Mouse (Mus musculus) lung, embryonic 14.5 days (tissue): ENCODE measurements at regions not wholly inside any gene's neighbourhood (a gene's known extent, or its start where the extent isn't known, plus 50 kb on each side); places are given as distances from the start of the nearest gene placed in this dataset.
A peak's percentile ranks its signal among the peaks of the same experiment; 100 is the strongest.

Experiments
- ATAC-seq: fragments of 200-750 bp; cut with Nextera tagmentation; 2 replicates; pipeline ENCODE4 v1.8.0; 2017; ENCODE audit warnings: mild to moderate bottlenecking, moderate TSS enrichment, moderate library complexity; ENCODE audit not compliant: insufficient read depth
- DNase-seq: peaks from one replicate; pipeline ENCODE4 v3.0.0-alpha.2; 2015
- H3K27ac ChIP-seq: fragments of 300-500 bp; sonication (generic); 2 replicates; pipeline ENCODE4 v1.5.1; 2014; ENCODE audit warnings: low read depth, mild to moderate bottlenecking, moderate library complexity
- H3K27me3 ChIP-seq: fragments of 300-500 bp; sonication (generic); 2 replicates; pipeline ENCODE4 v1.6.1; 2014; ENCODE audit warnings: low read length, control low read depth; ENCODE audit not compliant: insufficient read depth
- H3K36me3 ChIP-seq: fragments of 300-500 bp; sonication (generic); 2 replicates; pipeline ENCODE4 v1.6.1; 2014; ENCODE audit warnings: control low read depth; ENCODE audit not compliant: insufficient read depth
- H3K4me1 ChIP-seq: fragments of 300-500 bp; sonication (generic); 2 replicates; pipeline ENCODE4 v1.6.1; 2014; ENCODE audit warnings: antibody characterized with exemption, control low read depth; ENCODE audit not compliant: insufficient read depth
- H3K4me2 ChIP-seq: fragments of 300-500 bp; sonication (generic); 2 replicates; pipeline ENCODE4 v1.6.1; 2014; ENCODE audit warnings: mild to moderate bottlenecking
- H3K4me3 ChIP-seq: fragments of 300-500 bp; sonication (generic); 2 replicates; pipeline ENCODE4 v1.5.1; 2014; ENCODE audit warnings: low read depth, low read length
- H3K9ac ChIP-seq: fragments of 300-500 bp; sonication (generic); 2 replicates; pipeline ENCODE4 v1.6.1; 2014
- H3K9me3 ChIP-seq: fragments of 300-500 bp; sonication (generic); 2 replicates; pipeline ENCODE4 v1.6.1; 2016; ENCODE audit warnings: low read depth, low read length, control low read depth
- CTCF ChIP-seq: IDR thresholded peaks from 2 replicates; pipeline ENCODE4 v1.5.1; 2016; ENCODE audit warnings: antibody characterized with exemption, low read depth
- WGBS: fragments of 180-500 bp; shearing (Covaris S2); extraction: QIAGEN DNeasy Blood & Tissue Kit; methylation state at CpG from one replicate; pipeline ENCODE4 v1.1.7; 2014; 5-methylcytosine and 5-hydroxymethylcytosine counted together

- no peak for TF ChIP-seq CTCF
These were observed 156.1 kb downstream of the Mis18a start for GRCm38 (mm10) chr16:90571107-90571506.

GRCm38 (mm10) chr16:90569826-90570225, 157.4 kb downstream of the Mis18a start:
- Histone ChIP-seq H3K4me2 (no peak overlapping the region), H3K4me3 (no peak overlapping the region), H3K27me3 (no peaks in the 10 kb centered on the region), H3K9ac (no peak overlapping the region), H3K9me3 (no peaks in the 10 kb centered on the region), H3K4me1 (no peaks in the 10 kb centered on the region), H3K27ac (no peak overlapping the region), H3K36me3 (no peaks in the 10 kb centered on the region)
- DNase-seq (no peak), ATAC-seq (no peak)
- TF ChIP-seq CTCF: no peak
- WGBS: 89% methylated on average over 1 of the region's 1 CpGs

More at GRCm38 (mm10) chr16:90571107-90571506, 156.1 kb downstream of the Mis18a start:
- Histone ChIP-seq H3K27me3 (no peaks in the 10 kb centered on the region), H3K4me3 (no peak overlapping the region), H3K36me3 (no peaks in the 10 kb centered on the region), H3K9ac (no peak overlapping the region), H3K27ac (no peak overlapping the region), H3K9me3 (no peaks in the 10 kb centered on the region), H3K4me2 (no peak overlapping the region), H3K4me1 (no peaks in the 10 kb centered on the region)
- DNase-seq (no peak), ATAC-seq (no peak)

DNA sequence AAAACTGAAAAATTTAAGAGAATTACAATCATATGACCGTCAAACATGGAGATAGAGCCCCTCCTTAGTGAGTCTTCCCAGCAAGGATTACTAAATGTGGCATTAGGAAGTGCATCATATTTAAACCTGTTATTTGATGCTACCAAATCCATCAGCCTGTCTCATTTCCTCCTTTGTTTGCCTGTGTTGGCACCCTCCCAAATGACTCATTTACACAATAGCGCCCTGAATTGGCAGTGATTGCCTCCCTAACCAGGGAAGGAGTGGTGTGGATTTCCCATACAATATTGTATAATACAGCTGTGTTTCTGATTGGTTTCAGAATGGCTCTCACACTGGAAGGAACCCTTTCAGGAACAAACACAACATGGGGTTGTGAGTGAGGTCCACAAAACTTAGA, 162.0 kb downstream of the Mis18a start:
- Histone ChIP-seq H3K4me2 (no peak overlapping the region), H3K4me1 (no peaks in the 10 kb centered on the region), H3K9ac (no peak overlapping the region), H3K4me3 (no peak overlapping the region), H3K27me3 (no peaks in the 10 kb centered on the region), H3K36me3 (no peaks in the 10 kb centered on the region), H3K27ac (no peak overlapping the region), H3K9me3 (no peaks in the 10 kb centered on the region)
- peak; percentile 23 for DNase-seq
- no peak for ATAC-seq
- 59% methylated on average over 2 of the region's 2 CpGs for WGBS
- no peak for TF ChIP-seq CTCF

GRCm38 (mm10) chr16:90553120-90553519, 167.3 kb downstream of the Hunk start:
- no peaks in the 10 kb centered on the region for H3K36me3 ChIP-seq
- no peak overlapping the region for H3K9ac ChIP-seq
- no peak overlapping the region for H3K4me2 ChIP-seq
- no peaks in the 10 kb centered on the region for H3K27me3 ChIP-seq
- no peak for TF ChIP-seq CTCF
- no peak overlapping the region for H3K4me3 ChIP-seq
- DNase-seq: no peak
- 0 out of 2 replicates have a peak, but pooled peaks cover 3% of the 10 kb centered on the region for H3K4me1 ChIP-seq
- ATAC-seq: no peak
- H3K27ac ChIP-seq: no peak overlapping the region
- 84% methylated on average over 7 of the region's 7 CpGs for WGBS
- H3K9me3 ChIP-seq: no peaks in the 10 kb centered on the region; the same call in 1 of the 2 replicates

- ATAC-seq (peak; percentile 48; the same call in 1 of the 2 replicates), DNase-seq (peak; percentile 66)
- H3K27ac ChIP-seq: no peak overlapping the region
- H3K27me3 ChIP-seq: no peaks in the 10 kb centered on the region
- no peak overlapping the region for H3K9ac ChIP-seq
- 39% methylated on average over 3 of the region's 3 CpGs for WGBS
- no peaks in the 10 kb centered on the region for H3K36me3 ChIP-seq
- H3K9me3 ChIP-seq: no peaks in the 10 kb centered on the region; the same call in 1 of the 2 replicates
- no peak overlapping the region for H3K4me2 ChIP-seq
- TF ChIP-seq CTCF: 0 out of 2 replicates have a peak, but pooled peaks have one; percentile 13
- no peak overlapping the region for H3K4me3 ChIP-seq
- peaks cover 6% of the 10 kb centered on the region; the same call in 1 of the 2 replicates for H3K4me1 ChIP-seq
These were observed 165.2 kb downstream of the Hunk start for GRCm38 (mm10) chr16:90551041-90551440.

DNA sequence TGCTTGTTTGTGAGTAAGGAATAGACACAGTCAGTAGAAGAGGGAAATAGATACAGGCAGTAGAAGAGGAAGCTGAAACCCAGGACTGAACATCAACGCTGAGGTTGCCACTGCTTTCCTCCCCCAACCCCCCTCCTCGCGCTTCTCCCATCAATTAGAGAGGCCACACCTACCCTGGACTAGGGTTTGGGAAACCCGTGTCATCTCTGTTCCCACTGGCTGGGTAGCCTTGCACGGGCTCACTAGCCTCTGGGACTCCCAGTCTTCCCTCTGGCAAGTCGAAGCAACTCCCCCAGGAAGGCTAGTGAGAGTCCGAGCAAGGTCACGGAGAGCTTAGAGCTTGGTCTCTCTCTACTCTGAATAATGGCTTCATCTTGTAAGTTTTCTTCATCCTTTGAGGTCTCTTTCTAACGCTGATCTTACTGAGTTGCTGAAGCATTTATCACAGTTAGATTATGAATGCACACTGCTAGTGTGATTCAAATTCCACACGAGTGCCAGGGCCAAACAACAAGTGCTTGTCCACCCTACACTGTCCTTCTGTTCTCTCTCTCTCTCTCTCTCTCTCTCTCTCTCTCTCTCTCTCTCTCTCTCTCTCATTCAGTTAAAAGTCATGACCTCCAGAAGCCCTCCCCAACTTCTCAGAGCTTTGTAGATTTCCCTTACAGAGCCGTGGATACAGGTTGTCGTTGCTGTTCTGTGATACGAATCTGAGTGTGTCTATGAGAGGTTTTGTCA, 164.4 kb downstream of the Hunk start:
- Histone ChIP-seq H3K4me3 (no peak overlapping the region), H3K27me3 (no peaks in the 10 kb centered on the region), H3K27ac (no peak overlapping the region), H3K4me1 (peaks cover 14% of the 10 kb centered on the region), H3K4me2 (no peak overlapping the region), H3K9ac (no peak overlapping the region), H3K9me3 (no peaks in the 10 kb centered on the region; the same call in 1 of the 2 replicates), H3K36me3 (no peaks in the 10 kb centered on the region)
- ATAC-seq: no peak
- no peak for TF ChIP-seq CTCF
- WGBS: 58% methylated on average over 13 of the region's 13 CpGs
- DNase-seq: no peak
